In genomic region chr10:80625764-80626163, GRCm38 (mm10) we compare ENCODE assay signal across 18 mouse cellular contexts. TPM values are rescaled to one million over a fixed set of nuclear protein-coding genes. Genes with fewer than 3 reads are reported as not detected.
A peak's percentile ranks its signal among the peaks of the same experiment; 100 is the strongest.
DNase-seq lines count a peak whose midpoint lies in the region; ATAC-seq lines count a peak whose summit lies in the region.
"Had no signal": no experiment of that assay in that cellular context is flagged by ENCODE, and none has a peak within 500 bp of the region (broad histone marks: within the 10 kb centered on the region; RNA-seq: fewer than 3 reads in every experiment).

No protein-coding gene starts in this region.

- no peak for DNase-seq in forebrain, embryonic 14.5 days (ENCODE audit: low spot score)
- no peak for DNase-seq in kidney, postnatal 36 days
- no peak for DNase-seq in liver, embryonic 13.5 days
- DNase-seq in lung, postnatal 10 days, result no peak
- DNase-seq: adrenal gland, adult 2 months; cerebellum, adult 9-11 months; heart, postnatal 14 days; lung, embryonic 14.5 days; spleen, adult 18-20 months; thymus, postnatal 36 days had no signal

- ATAC-seq in forebrain, embryonic 13.5 days, result no peak
- no peak for ATAC-seq in forebrain, embryonic 14.5 days
- no peak for ATAC-seq in kidney, embryonic 15.5 days (replicated peaks; ENCODE audit: low FRiP score)
- ATAC-seq in intestine, embryonic 15.5 days, result no peak
- no peak for ATAC-seq in liver, embryonic 13.5 days (ENCODE audit: low read depth)
- ATAC-seq: midbrain, embryonic 15.5 days had no signal

- no peak overlapping the region for H3K27ac ChIP-seq in forebrain, embryonic 13.5 days
- H3K27ac ChIP-seq in forebrain, embryonic 14.5 days (ENCODE audit: low read depth, low read length), result no peak overlapping the region
- H3K27ac ChIP-seq in kidney, embryonic 15.5 days, result 0 out of 2 replicates have a peak overlapping the region, but pooled peaks have one; percentile 18
- 0 out of 2 replicates have a peak overlapping the region, but pooled peaks have one; percentile 34 for H3K27ac ChIP-seq in intestine, embryonic 15.5 days
- H3K27ac ChIP-seq in liver, embryonic 13.5 days, result peak overlapping the region; percentile 92; the same call in 1 of the 2 replicates
- H3K27ac ChIP-seq: embryonic facial prominence, embryonic 15.5 days; limb, embryonic 12.5 days; midbrain, embryonic 15.5 days; stomach, embryonic 15.5 days had no signal

- 94% methylated on average over 4 of the region's 4 CpGs for WGBS in forebrain, embryonic 13.5 days
- WGBS in forebrain, embryonic 14.5 days, result 91% methylated on average over 4 of the region's 4 CpGs
- 85% methylated on average over 4 of the region's 4 CpGs for WGBS in kidney, embryonic 15.5 days
- WGBS in intestine, embryonic 15.5 days, result 82% methylated on average over 4 of the region's 4 CpGs
- WGBS in liver, embryonic 13.5 days (ENCODE audit: insufficient replicate concordance), result 83% methylated on average over 4 of the region's 4 CpGs

- H3K4me2 ChIP-seq in forebrain, embryonic 13.5 days, result no peak overlapping the region
- H3K4me2 ChIP-seq in forebrain, embryonic 14.5 days (ENCODE audit: low read length), result no peak overlapping the region
- H3K4me2 ChIP-seq in kidney, embryonic 15.5 days, result no peak overlapping the region
- H3K4me2 ChIP-seq in intestine, embryonic 15.5 days (replicated peaks), result no peak overlapping the region
- H3K4me2 ChIP-seq in liver, embryonic 13.5 days, result no peak overlapping the region
- H3K4me2 ChIP-seq: embryonic facial prominence, embryonic 15.5 days; limb, embryonic 12.5 days; lung, embryonic 14.5 days; midbrain, embryonic 15.5 days; stomach, embryonic 15.5 days had no signal

- H3K36me3 ChIP-seq in forebrain, embryonic 13.5 days (ENCODE audit: poor library complexity, severe bottlenecking), result peaks cover 13% of the 10 kb centered on the region; the same call in 1 of the 2 replicates
- 0 out of 2 replicates have a peak, but pooled peaks cover 4% of the 10 kb centered on the region for H3K36me3 ChIP-seq in forebrain, embryonic 14.5 days (ENCODE audit: control insufficient read depth, insufficient read depth, low read length)
- H3K36me3 ChIP-seq in kidney, embryonic 15.5 days, result peaks cover 25% of the 10 kb centered on the region
- H3K36me3 ChIP-seq in intestine, embryonic 15.5 days, result peaks cover 3% of the 10 kb centered on the region; the same call in 1 of the 2 replicates
- peaks cover 4% of the 10 kb centered on the region for H3K36me3 ChIP-seq in liver, embryonic 13.5 days
- H3K36me3 ChIP-seq: midbrain, embryonic 15.5 days; stomach, embryonic 15.5 days had no signal

- 0 out of 2 replicates have a peak overlapping the region, but pooled peaks have one; percentile 93 for H3K9ac ChIP-seq in forebrain, embryonic 13.5 days
- H3K9ac ChIP-seq in forebrain, embryonic 14.5 days (ENCODE audit: low read length), result no peak overlapping the region
- H3K9ac ChIP-seq in kidney, embryonic 15.5 days, result no peak overlapping the region
- peak overlapping the region; percentile 28; the same call in 1 of the 2 replicates for H3K9ac ChIP-seq in intestine, embryonic 15.5 days
- H3K9ac ChIP-seq in liver, embryonic 13.5 days, result peak overlapping the region; percentile 27; the same call in 1 of the 2 replicates
- H3K9ac ChIP-seq: embryonic facial prominence, embryonic 15.5 days; limb, embryonic 12.5 days; lung, embryonic 14.5 days; stomach, embryonic 15.5 days had no signal

- H3K27me3 ChIP-seq in forebrain, embryonic 13.5 days, result no peaks in the 10 kb centered on the region
- H3K27me3 ChIP-seq in forebrain, embryonic 14.5 days (replicated peaks; ENCODE audit: control insufficient read depth, insufficient read depth, low read length), result no peaks in the 10 kb centered on the region
- no peaks in the 10 kb centered on the region for H3K27me3 ChIP-seq in kidney, embryonic 15.5 days
- H3K27me3 ChIP-seq in intestine, embryonic 15.5 days (replicated peaks), result no peaks in the 10 kb centered on the region
- H3K27me3 ChIP-seq in liver, embryonic 13.5 days, result no peaks in the 10 kb centered on the region
- H3K27me3 ChIP-seq: CH12.LX; embryonic facial prominence, embryonic 15.5 days; limb, embryonic 12.5 days; midbrain, embryonic 15.5 days; stomach, embryonic 15.5 days had no signal

- H3K4me3 ChIP-seq in forebrain, embryonic 13.5 days, result no peak overlapping the region
- H3K4me3 ChIP-seq in forebrain, embryonic 14.5 days (ENCODE audit: low read depth, low read length), result no peak overlapping the region
- no peak overlapping the region for H3K4me3 ChIP-seq in kidney, embryonic 15.5 days (replicated peaks)
- no peak overlapping the region for H3K4me3 ChIP-seq in intestine, embryonic 15.5 days (replicated peaks)
- no peak overlapping the region for H3K4me3 ChIP-seq in liver, embryonic 13.5 days (replicated peaks)
- H3K4me3 ChIP-seq: embryonic facial prominence, embryonic 15.5 days; limb, embryonic 12.5 days; midbrain, embryonic 15.5 days; stomach, embryonic 15.5 days had no signal

- no peaks in the 10 kb centered on the region for H3K9me3 ChIP-seq in forebrain, embryonic 13.5 days (replicated peaks)
- no peaks in the 10 kb centered on the region for H3K9me3 ChIP-seq in forebrain, embryonic 14.5 days (replicated peaks; ENCODE audit: control insufficient read depth, low read length)
- no peaks in the 10 kb centered on the region for H3K9me3 ChIP-seq in kidney, embryonic 15.5 days (replicated peaks)
- H3K9me3 ChIP-seq in intestine, embryonic 15.5 days, result no peaks in the 10 kb centered on the region
- H3K9me3 ChIP-seq in liver, embryonic 13.5 days (replicated peaks), result no peaks in the 10 kb centered on the region
- H3K9me3 ChIP-seq: embryonic facial prominence, embryonic 15.5 days; limb, embryonic 12.5 days; midbrain, embryonic 15.5 days; stomach, embryonic 15.5 days had no signal

- H3K4me1 ChIP-seq in forebrain, embryonic 13.5 days, result peaks cover 42% of the 10 kb centered on the region
- peaks cover 14% of the 10 kb centered on the region for H3K4me1 ChIP-seq in forebrain, embryonic 14.5 days (ENCODE audit: control insufficient read depth, insufficient read depth, low read length)
- H3K4me1 ChIP-seq in kidney, embryonic 15.5 days, result peaks cover 78% of the 10 kb centered on the region
- H3K4me1 ChIP-seq in intestine, embryonic 15.5 days (replicated peaks), result peaks cover 55% of the 10 kb centered on the region
- peaks cover 71% of the 10 kb centered on the region for H3K4me1 ChIP-seq in liver, embryonic 13.5 days (replicated peaks)

RNA-seq across cellular contexts. Expression of gene Csnk1g2, which starts 3.1 kb away (rescaled TPM):
- polyA plus RNA-seq in forebrain, embryonic 13.5 days (2015; fragmentation: Nextera tagmentation; extraction: Ambion mirVana), result 55.0 and 73.2 TPM in 2 replicates
- polyA plus RNA-seq in forebrain, embryonic 14.5 days (2014; fragmentation: Nextera tagmentation; extraction: Ambion mirVana), result 35.9 and 49.2 TPM in 2 replicates
- polyA plus RNA-seq in kidney, embryonic 15.5 days (2015; fragmentation: Nextera tagmentation; extraction: Ambion mirVana), result 156 and 183 TPM in 2 replicates
- 134 and 152 TPM in 2 replicates for polyA plus RNA-seq in intestine, embryonic 15.5 days (2015; fragmentation: Nextera tagmentation; extraction: Ambion mirVana)
- 46.0 and 51.1 TPM in 2 replicates for polyA plus RNA-seq in liver, embryonic 13.5 days (2015; fragmentation: Nextera tagmentation; extraction: Ambion mirVana)

RNA-seq across cellular contexts. Expression of gene Gm49322, which starts 19.9 kb away (rescaled TPM):
- polyA plus RNA-seq in forebrain, embryonic 13.5 days (2015; fragmentation: Nextera tagmentation; extraction: Ambion mirVana), result 4.0 and 4.4 TPM in 2 replicates
- 1.1 and 1.6 TPM in 2 replicates for polyA plus RNA-seq in forebrain, embryonic 14.5 days (2014; fragmentation: Nextera tagmentation; extraction: Ambion mirVana)
- polyA plus RNA-seq in kidney, embryonic 15.5 days (2015; fragmentation: Nextera tagmentation; extraction: Ambion mirVana), result 4.5 and 5.3 TPM in 2 replicates
- 3.9 and 4.1 TPM in 2 replicates for polyA plus RNA-seq in intestine, embryonic 15.5 days (2015; fragmentation: Nextera tagmentation; extraction: Ambion mirVana)
- 1.4 and 1.5 TPM in 2 replicates for polyA plus RNA-seq in liver, embryonic 13.5 days (2015; fragmentation: Nextera tagmentation; extraction: Ambion mirVana)

RNA-seq across cellular contexts. Expression of gene Adat3, which starts 23.1 kb away (rescaled TPM):
- 4.8 and 6.7 TPM in 2 replicates for polyA plus RNA-seq in forebrain, embryonic 13.5 days (2015; fragmentation: Nextera tagmentation; extraction: Ambion mirVana)
- 3.6 and 7.4 TPM in 2 replicates for polyA plus RNA-seq in forebrain, embryonic 14.5 days (2014; fragmentation: Nextera tagmentation; extraction: Ambion mirVana)
- 7.0 and 8.6 TPM in 2 replicates for polyA plus RNA-seq in kidney, embryonic 15.5 days (2015; fragmentation: Nextera tagmentation; extraction: Ambion mirVana)
- 6.4 and 6.6 TPM in 2 replicates for polyA plus RNA-seq in intestine, embryonic 15.5 days (2015; fragmentation: Nextera tagmentation; extraction: Ambion mirVana)
- polyA plus RNA-seq in liver, embryonic 13.5 days (2015; fragmentation: Nextera tagmentation; extraction: Ambion mirVana), result 5.7 and 6.3 TPM in 2 replicates

RNA-seq across cellular contexts. Expression of gene Scamp4, which starts 23.1 kb away (rescaled TPM):
- polyA plus RNA-seq in forebrain, embryonic 13.5 days (2015; fragmentation: Nextera tagmentation; extraction: Ambion mirVana), result 56.7 and 69.6 TPM in 2 replicates
- polyA plus RNA-seq in forebrain, embryonic 14.5 days (2014; fragmentation: Nextera tagmentation; extraction: Ambion mirVana), result 57.7 and 61.9 TPM in 2 replicates
- polyA plus RNA-seq in kidney, embryonic 15.5 days (2015; fragmentation: Nextera tagmentation; extraction: Ambion mirVana), result 93.5 and 107 TPM in 2 replicates
- 105 and 114 TPM in 2 replicates for polyA plus RNA-seq in intestine, embryonic 15.5 days (2015; fragmentation: Nextera tagmentation; extraction: Ambion mirVana)
- polyA plus RNA-seq in liver, embryonic 13.5 days (2015; fragmentation: Nextera tagmentation; extraction: Ambion mirVana), result 52.0 and 54.6 TPM in 2 replicates

RNA-seq across cellular contexts. Expression of gene Btbd2, which starts 31.1 kb away (rescaled TPM):
- 59.2 and 61.2 TPM in 2 replicates for polyA plus RNA-seq in forebrain, embryonic 13.5 days (2015; fragmentation: Nextera tagmentation; extraction: Ambion mirVana)
- polyA plus RNA-seq in forebrain, embryonic 14.5 days (2014; fragmentation: Nextera tagmentation; extraction: Ambion mirVana), result 42.6 and 52.2 TPM in 2 replicates
- polyA plus RNA-seq in kidney, embryonic 15.5 days (2015; fragmentation: Nextera tagmentation; extraction: Ambion mirVana), result 78.6 and 83.2 TPM in 2 replicates
- polyA plus RNA-seq in intestine, embryonic 15.5 days (2015; fragmentation: Nextera tagmentation; extraction: Ambion mirVana), result 54.9 and 62.4 TPM in 2 replicates
- 11.5 and 12.7 TPM in 2 replicates for polyA plus RNA-seq in liver, embryonic 13.5 days (2015; fragmentation: Nextera tagmentation; extraction: Ambion mirVana)

Comparison
In these comparisons a context has a peak if more than half of its experiments do, and no peak if none do; other contexts are left out.
1. H3K9ac ChIP-seq: peak in forebrain, embryonic 13.5 days (single experiment), intestine, embryonic 15.5 days (single experiment) and liver, embryonic 13.5 days (single experiment); none in forebrain, embryonic 14.5 days (single experiment) and kidney, embryonic 15.5 days (single experiment).
2. H3K27ac ChIP-seq: peak in kidney, embryonic 15.5 days (single experiment), intestine, embryonic 15.5 days (single experiment) and liver, embryonic 13.5 days (single experiment); none in forebrain, embryonic 13.5 days (single experiment) and forebrain, embryonic 14.5 days (single experiment).